Mouse (Mus musculus): ENCODE measurements around the gene Lsp1.

Gene Lsp1

GRCm38 (mm10) chr7:142444171-142444570 lies 16.4 kb upstream of the Lsp1 start:
- DNase-seq (ENCODE audit: low spot score in 2 of 2): no peak

GRCm38 (mm10) chr7:142445324-142445723 lies 15.3 kb upstream of the Lsp1 start:
- DNase-seq (ENCODE audit: low spot score in 2 of 2): no peak

- no peak for DNase-seq (ENCODE audit: low spot score in 2 of 2)
Measured at GRCm38 (mm10) chr7:142446264-142446663, 14.3 kb upstream of the Lsp1 start.

GRCm38 (mm10) chr7:142449038-142449617 lies 11.5 kb upstream of the Lsp1 start:
- no peak for DNase-seq (ENCODE audit: low spot score in 2 of 2)

- DNase-seq (ENCODE audit: low spot score in 2 of 2): no peak
Measured at GRCm38 (mm10) chr7:142454706-142455105, 5.9 kb upstream of the Lsp1 start.

GRCm38 (mm10) chr7:142455251-142455650 lies 5.4 kb upstream of the Lsp1 start:
- no peak for DNase-seq (ENCODE audit: low spot score in 2 of 2)

GRCm38 (mm10) chr7:142456806-142457205 lies 3.8 kb upstream of the Lsp1 start:
- DNase-seq (ENCODE audit: low spot score in 2 of 2): no peak

- peak; percentile 37 to 59 for DNase-seq (ENCODE audit: low spot score in 2 of 2)
Measured at GRCm38 (mm10) chr7:142457227-142457811, 3.3 kb upstream of the Lsp1 start.

- no peak for DNase-seq (ENCODE audit: low spot score in 2 of 2)
Measured at GRCm38 (mm10) chr7:142458026-142458425, 2.6 kb upstream of the Lsp1 start.

- no peak for DNase-seq (ENCODE audit: low spot score in 2 of 2)
Measured at GRCm38 (mm10) chr7:142458676-142459298, 1.8 kb upstream of the Lsp1 start.

- no peak for DNase-seq (ENCODE audit: low spot score in 2 of 2)
Measured at GRCm38 (mm10) chr7:142459299-142459691, 1.3 kb upstream of the Lsp1 start.

GRCm38 (mm10) chr7:142461446-142461845 lies 837 bp downstream of the Lsp1 start:
- DNase-seq (ENCODE audit: low spot score in 2 of 2): no peak

- DNase-seq (ENCODE audit: low spot score in 2 of 2): no peak
Measured at GRCm38 (mm10) chr7:142462190-142462589, 1.6 kb downstream of the Lsp1 start.

- DNase-seq (ENCODE audit: low spot score in 2 of 2): no peak
Measured at GRCm38 (mm10) chr7:142462594-142463078, 2.0 kb downstream of the Lsp1 start.

GRCm38 (mm10) chr7:142470171-142470691 lies 9.6 kb downstream of the Lsp1 start:
- no peak for DNase-seq (ENCODE audit: low spot score in 2 of 2)

- DNase-seq (ENCODE audit: low spot score in 2 of 2): no peak
Measured at GRCm38 (mm10) chr7:142470808-142471413, 10.3 kb downstream of the Lsp1 start.

GRCm38 (mm10) chr7:142471414-142471861 lies 10.8 kb downstream of the Lsp1 start:
- no peak for DNase-seq (ENCODE audit: low spot score in 2 of 2)

GRCm38 (mm10) chr7:142471884-142472570 lies 11.4 kb downstream of the Lsp1 start:
- DNase-seq (ENCODE audit: low spot score in 2 of 2): no peak

- DNase-seq (ENCODE audit: low spot score in 2 of 2): no peak
Measured at GRCm38 (mm10) chr7:142472936-142473335, 12.3 kb downstream of the Lsp1 start.

GRCm38 (mm10) chr7:142473476-142473875 lies 12.9 kb downstream of the Lsp1 start:
- no peak for DNase-seq (ENCODE audit: low spot score in 2 of 2)

GRCm38 (mm10) chr7:142474799-142475198 lies 14.2 kb downstream of the Lsp1 start:
- no peak for DNase-seq (ENCODE audit: low spot score in 2 of 2)

GRCm38 (mm10) chr7:142475641-142476040 lies 15.0 kb downstream of the Lsp1 start:
- no peak for DNase-seq (ENCODE audit: low spot score in 2 of 2)
